Mouse (Mus musculus): ENCODE results near the gene Pdxk. TPM values are rescaled to one million over a fixed set of nuclear protein-coding genes. Genes with fewer than 3 reads are reported as not detected.

Gene Pdxk
- polyA plus RNA-seq, 1 experiment from 2014 or later: 8.8 TPM

- Histone ChIP-seq H3K9me3 (replicated peaks; ENCODE audit: control insufficient read depth, low read length) (no peaks in the 10 kb centered on the region), H3K27me3 (ENCODE audit: control insufficient read depth, insufficient read depth, low read length) (no peaks in the 10 kb centered on the region), H3K4me3 (ENCODE audit: low read length) (peak overlapping the region; percentile 98), H3K4me2 (ENCODE audit: low read depth, low read length) (peak overlapping the region; percentile 92), H3K27ac (ENCODE audit: low read length) (peak overlapping the region; percentile 27; the same call in 1 of the 2 replicates), H3K9ac (ENCODE audit: low read length) (peak overlapping the region; percentile 93), H3K4me1 (ENCODE audit: control insufficient read depth, insufficient read depth, low read length) (peaks cover 15% of the 10 kb centered on the region), H3K36me3 (ENCODE audit: control insufficient read depth, insufficient read depth) (peaks cover 23% of the 10 kb centered on the region)
- 39% methylated on average over 7 of the region's 7 CpGs for WGBS
- ATAC-seq (replicated peaks; ENCODE audit: extremely low read depth, insufficient read depth, low FRiP score): no peak; the same call in 1 of the 2 replicates
Measured at GRCm38 (mm10) chr10:78413152-78413520, 51.6 kb downstream of the Pdxk start.

- Histone ChIP-seq H3K27ac (ENCODE audit: low read length) (peak within 1 kb of the TSS; percentile 94), H3K4me1 (ENCODE audit: control insufficient read depth, insufficient read depth, low read length) (peaks cover 15% of the 10 kb centered on the region), H3K36me3 (ENCODE audit: control insufficient read depth, insufficient read depth) (peaks cover 25% of the 10 kb centered on the region), H3K27me3 (ENCODE audit: control insufficient read depth, insufficient read depth, low read length) (no peaks in the 10 kb centered on the region), H3K4me2 (ENCODE audit: low read depth, low read length) (peak within 1 kb of the TSS; percentile 92), H3K9me3 (replicated peaks; ENCODE audit: control insufficient read depth, low read length) (no peaks in the 10 kb centered on the region), H3K9ac (ENCODE audit: low read length) (peak within 1 kb of the TSS; percentile 93), H3K4me3 (ENCODE audit: low read length) (peak within 1 kb of the TSS; percentile 98)
- WGBS: under 1% methylated on average over 70 of the region's 70 CpGs
- peak; percentile 88 for ATAC-seq (replicated peaks; ENCODE audit: extremely low read depth, insufficient read depth, low FRiP score)
Measured at GRCm38 (mm10) chr10:78412319-78413151, 52.2 kb downstream of the Pdxk start, which contains the start of gene Rrp1. TSS of gene Rrp1 (minus strand) at chr10:78413043.

- Histone ChIP-seq H3K9ac (ENCODE audit: low read length) (peak overlapping the region; percentile 93), H3K4me3 (ENCODE audit: low read length) (peak overlapping the region; percentile 98), H3K27ac (ENCODE audit: low read length) (peak overlapping the region; percentile 94), H3K36me3 (ENCODE audit: control insufficient read depth, insufficient read depth) (peaks cover 28% of the 10 kb centered on the region), H3K4me1 (ENCODE audit: control insufficient read depth, insufficient read depth, low read length) (peaks cover 15% of the 10 kb centered on the region), H3K4me2 (ENCODE audit: low read depth, low read length) (peak overlapping the region; percentile 92), H3K9me3 (replicated peaks; ENCODE audit: control insufficient read depth, low read length) (no peaks in the 10 kb centered on the region), H3K27me3 (ENCODE audit: control insufficient read depth, insufficient read depth, low read length) (no peaks in the 10 kb centered on the region)
- ATAC-seq (replicated peaks; ENCODE audit: extremely low read depth, insufficient read depth, low FRiP score): no peak
- 14% methylated on average over 8 of the region's 8 CpGs for WGBS
Measured at GRCm38 (mm10) chr10:78411851-78412250, 52.9 kb downstream of the Pdxk start.

- ATAC-seq (replicated peaks; ENCODE audit: extremely low read depth, insufficient read depth, low FRiP score): no peak
- WGBS: 84% methylated on average over 9 of the region's 9 CpGs
- Histone ChIP-seq H3K4me2 (ENCODE audit: low read depth, low read length) (no peak overlapping the region), H3K36me3 (ENCODE audit: control insufficient read depth, insufficient read depth) (peaks cover 52% of the 10 kb centered on the region), H3K27ac (ENCODE audit: low read length) (no peak overlapping the region), H3K9ac (ENCODE audit: low read length) (no peak overlapping the region), H3K4me3 (ENCODE audit: low read length) (no peak overlapping the region), H3K4me1 (ENCODE audit: control insufficient read depth, insufficient read depth, low read length) (peaks cover 15% of the 10 kb centered on the region), H3K27me3 (ENCODE audit: control insufficient read depth, insufficient read depth, low read length) (no peaks in the 10 kb centered on the region), H3K9me3 (replicated peaks; ENCODE audit: control insufficient read depth, low read length) (no peaks in the 10 kb centered on the region)
Measured at GRCm38 (mm10) chr10:78409035-78409788, 55.6 kb downstream of the Pdxk start.

GRCm38 (mm10) chr10:78407132-78407531 is 57.6 kb downstream of the Pdxk start:
- no peak overlapping the region for H3K9ac ChIP-seq (ENCODE audit: low read length)
- peaks cover 11% of the 10 kb centered on the region for H3K4me1 ChIP-seq (ENCODE audit: control insufficient read depth, insufficient read depth, low read length)
- no peak overlapping the region for H3K27ac ChIP-seq (ENCODE audit: low read length)
- no peak overlapping the region for H3K4me3 ChIP-seq (ENCODE audit: low read length)
- 90% methylated on average over 4 of the region's 4 CpGs for WGBS
- peaks cover 71% of the 10 kb centered on the region for H3K36me3 ChIP-seq (ENCODE audit: control insufficient read depth, insufficient read depth)
- ATAC-seq (replicated peaks; ENCODE audit: extremely low read depth, insufficient read depth, low FRiP score): no peak
- H3K27me3 ChIP-seq (ENCODE audit: control insufficient read depth, insufficient read depth, low read length): no peaks in the 10 kb centered on the region
- no peaks in the 10 kb centered on the region for H3K9me3 ChIP-seq (replicated peaks; ENCODE audit: control insufficient read depth, low read length)
- H3K4me2 ChIP-seq (ENCODE audit: low read depth, low read length): no peak overlapping the region

- Histone ChIP-seq H3K4me2 (ENCODE audit: low read depth, low read length) (no peak overlapping the region), H3K9me3 (replicated peaks; ENCODE audit: control insufficient read depth, low read length) (no peaks in the 10 kb centered on the region), H3K27me3 (ENCODE audit: control insufficient read depth, insufficient read depth, low read length) (no peaks in the 10 kb centered on the region), H3K4me3 (ENCODE audit: low read length) (no peak overlapping the region), H3K4me1 (ENCODE audit: control insufficient read depth, insufficient read depth, low read length) (peaks cover 2% of the 10 kb centered on the region), H3K36me3 (ENCODE audit: control insufficient read depth, insufficient read depth) (peaks cover 81% of the 10 kb centered on the region), H3K27ac (ENCODE audit: low read length) (no peak overlapping the region; the same call in 1 of the 2 replicates), H3K9ac (ENCODE audit: low read length) (no peak overlapping the region)
- ATAC-seq (replicated peaks; ENCODE audit: extremely low read depth, insufficient read depth, low FRiP score): no peak
- WGBS: 77% methylated on average over 6 of the region's 6 CpGs
Measured at GRCm38 (mm10) chr10:78406152-78406551, 58.6 kb downstream of the Pdxk start.

GRCm38 (mm10) chr10:78402301-78402922 is 62.4 kb downstream of the Pdxk start:
- Histone ChIP-seq H3K27me3 (ENCODE audit: control insufficient read depth, insufficient read depth, low read length) (no peaks in the 10 kb centered on the region), H3K4me3 (ENCODE audit: low read length) (no peak overlapping the region), H3K36me3 (ENCODE audit: control insufficient read depth, insufficient read depth) (peaks cover 65% of the 10 kb centered on the region), H3K4me2 (ENCODE audit: low read depth, low read length) (no peak overlapping the region), H3K9me3 (replicated peaks; ENCODE audit: control insufficient read depth, low read length) (no peaks in the 10 kb centered on the region), H3K27ac (ENCODE audit: low read length) (no peak overlapping the region), H3K9ac (ENCODE audit: low read length) (no peak overlapping the region), H3K4me1 (ENCODE audit: control insufficient read depth, insufficient read depth, low read length) (peaks cover 17% of the 10 kb centered on the region)
- WGBS: 90% methylated on average over 14 of the region's 14 CpGs
- ATAC-seq (replicated peaks; ENCODE audit: extremely low read depth, insufficient read depth, low FRiP score): no peak

GRCm38 (mm10) chr10:78401127-78401526 is 63.6 kb downstream of the Pdxk start:
- H3K9ac ChIP-seq (ENCODE audit: low read length): no peak overlapping the region
- H3K4me3 ChIP-seq (ENCODE audit: low read length): no peak overlapping the region
- H3K4me2 ChIP-seq (ENCODE audit: low read depth, low read length): no peak overlapping the region
- no peaks in the 10 kb centered on the region for H3K27me3 ChIP-seq (ENCODE audit: control insufficient read depth, insufficient read depth, low read length)
- H3K27ac ChIP-seq (ENCODE audit: low read length): no peak overlapping the region
- 70% methylated on average over 2 of the region's 2 CpGs for WGBS
- H3K4me1 ChIP-seq (ENCODE audit: control insufficient read depth, insufficient read depth, low read length): peaks cover 17% of the 10 kb centered on the region
- ATAC-seq (replicated peaks; ENCODE audit: extremely low read depth, insufficient read depth, low FRiP score): no peak
- no peaks in the 10 kb centered on the region for H3K9me3 ChIP-seq (replicated peaks; ENCODE audit: control insufficient read depth, low read length)
- peaks cover 55% of the 10 kb centered on the region for H3K36me3 ChIP-seq (ENCODE audit: control insufficient read depth, insufficient read depth)

Measured in heart, embryonic 16.5 days (tissue).